ENCODE assay signal across 7 mouse cellular contexts in the genomic region with DNA sequence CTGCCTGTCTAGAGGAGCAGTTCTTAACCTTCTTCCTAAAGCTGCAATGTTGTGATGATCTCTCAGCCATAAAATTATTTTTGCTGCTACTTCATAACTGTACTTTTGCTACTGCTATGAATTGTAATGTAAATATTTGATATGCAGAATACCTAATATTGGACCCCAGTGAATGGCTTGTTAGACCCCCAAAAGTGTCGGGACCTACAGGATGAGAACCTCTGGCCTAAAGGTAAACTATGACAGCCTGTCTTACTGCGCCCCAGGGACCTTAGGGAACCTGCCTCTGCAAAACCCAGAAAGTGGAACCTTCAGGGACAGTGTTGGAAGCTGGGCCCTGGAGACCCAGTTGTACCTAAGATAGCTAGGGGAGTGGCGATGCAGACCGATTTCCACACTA. TPM values are rescaled to one million over a fixed set of nuclear protein-coding genes. Genes with fewer than 3 reads are reported as not detected.
DNase-seq lines count a peak whose midpoint lies in the region; ATAC-seq and TF ChIP-seq lines count a peak whose summit lies in the region.

No protein-coding gene starts in this region.

- TF ChIP-seq CTCF in forebrain, postnatal 0 days (IDR thresholded peaks at IDR 0.05; ENCODE audit: low read depth) = no peak
- TF ChIP-seq CTCF in stomach, postnatal 0 days (IDR thresholded peaks at IDR 0.05; ENCODE audit: low read depth) = no peak

- no peak for TF ChIP-seq EP300 in stomach, postnatal 0 days (optimal IDR thresholded peaks at IDR 0.05)

- DNase-seq in forebrain, postnatal 0 days = no peak
- DNase-seq in stomach, postnatal 0 days (ENCODE audit: low spot score) = no peak
- DNase-seq in spleen, adult 18-20 months = no peak
- DNase-seq in frontal cortex, postnatal 14 days (ENCODE audit: low spot score in 2 of 2) = no peak

- H3K27ac ChIP-seq in forebrain, postnatal 0 days (ENCODE audit: low read depth, low read length) = peak overlapping the region; percentile 94
- no peak overlapping the region for H3K27ac ChIP-seq in liver, embryonic 12.5 days
- H3K27ac ChIP-seq in stomach, postnatal 0 days (replicated peaks) = no peak overlapping the region

- H3K36me3 ChIP-seq in megakaryocyte, embryonic 14.5 days (replicated peaks; ENCODE audit: low read length) = no peaks in the 10 kb centered on the region
- H3K36me3 ChIP-seq in forebrain, postnatal 0 days (ENCODE audit: insufficient read depth) = no peaks in the 10 kb centered on the region
- no peaks in the 10 kb centered on the region for H3K36me3 ChIP-seq in liver, embryonic 12.5 days
- H3K36me3 ChIP-seq in stomach, postnatal 0 days (ENCODE audit: control insufficient read depth, insufficient read depth, low read length) = no peaks in the 10 kb centered on the region

- H3K9me3 ChIP-seq in megakaryocyte, embryonic 14.5 days = no peaks in the 10 kb centered on the region
- H3K9me3 ChIP-seq in forebrain, postnatal 0 days (ENCODE audit: low read length) = no peaks in the 10 kb centered on the region
- no peaks in the 10 kb centered on the region for H3K9me3 ChIP-seq in liver, embryonic 12.5 days (replicated peaks)
- H3K9me3 ChIP-seq in stomach, postnatal 0 days (ENCODE audit: control insufficient read depth, low read length) = no peaks in the 10 kb centered on the region

- H3K4me1 ChIP-seq in megakaryocyte, embryonic 14.5 days = peaks cover 68% of the 10 kb centered on the region
- peaks cover 38% of the 10 kb centered on the region for H3K4me1 ChIP-seq in forebrain, postnatal 0 days (ENCODE audit: insufficient read depth)
- H3K4me1 ChIP-seq in liver, embryonic 12.5 days = peaks cover 34% of the 10 kb centered on the region
- 0 out of 2 replicates have a peak, but pooled peaks cover 2% of the 10 kb centered on the region for H3K4me1 ChIP-seq in stomach, postnatal 0 days (replicated peaks; ENCODE audit: control insufficient read depth, insufficient read depth)

- peak overlapping the region; percentile 46 for H3K9ac ChIP-seq in forebrain, postnatal 0 days
- H3K9ac ChIP-seq in liver, embryonic 12.5 days = no peak overlapping the region
- no peak overlapping the region for H3K9ac ChIP-seq in stomach, postnatal 0 days (ENCODE audit: low read length)

- ATAC-seq in megakaryocyte, adult 5-6 weeks (ENCODE audit: poor library complexity, severe bottlenecking) = no peak
- ATAC-seq in forebrain, postnatal 0 days = no peak
- ATAC-seq in liver, embryonic 12.5 days = no peak
- ATAC-seq in stomach, postnatal 0 days (ENCODE audit: low FRiP score, low TSS enrichment) = no peak

- H3K4me2 ChIP-seq in forebrain, postnatal 0 days (ENCODE audit: low read depth) = peak overlapping the region; percentile 71
- peak overlapping the region; percentile 63 for H3K4me2 ChIP-seq in liver, embryonic 12.5 days
- peak overlapping the region; percentile 53 for H3K4me2 ChIP-seq in stomach, postnatal 0 days (replicated peaks; ENCODE audit: low read depth)

- H3K27me3 ChIP-seq in megakaryocyte, embryonic 14.5 days (replicated peaks) = peaks cover 88% of the 10 kb centered on the region
- H3K27me3 ChIP-seq in forebrain, postnatal 0 days (ENCODE audit: insufficient read depth, low read length) = no peaks in the 10 kb centered on the region
- H3K27me3 ChIP-seq in liver, embryonic 12.5 days (replicated peaks) = peaks cover 93% of the 10 kb centered on the region
- no peaks in the 10 kb centered on the region for H3K27me3 ChIP-seq in stomach, postnatal 0 days (ENCODE audit: control insufficient read depth, insufficient read depth, low read length)

- 23% methylated on average over 4 of the region's 4 CpGs for WGBS in forebrain, postnatal 0 days
- WGBS in liver, embryonic 12.5 days (ENCODE audit: insufficient replicate concordance) = 25% methylated on average over 4 of the region's 4 CpGs
- 27% methylated on average over 4 of the region's 4 CpGs for WGBS in stomach, postnatal 0 days

- H3K4me3 ChIP-seq in megakaryocyte, embryonic 14.5 days (replicated peaks) = peak overlapping the region; percentile 84
- H3K4me3 ChIP-seq in forebrain, postnatal 0 days (ENCODE audit: low read depth, low read length) = peak overlapping the region; percentile 35
- H3K4me3 ChIP-seq in liver, embryonic 12.5 days = peak overlapping the region; percentile 35
- peak overlapping the region; percentile 31; the same call in 1 of the 2 replicates for H3K4me3 ChIP-seq in stomach, postnatal 0 days (ENCODE audit: low read depth, low read length)

RNA-seq across cellular contexts. Expression of gene Copz2, which starts 25.6 kb away (rescaled TPM):
- polyA plus RNA-seq in megakaryocyte, embryonic 14.5 days (2012; ENCODE audit: insufficient read depth, low replicate concordance) = 3.4 TPM in 1 of 2 replicates, not detected in the other
- 2.0 and 4.2 TPM in 2 replicates for total RNA-seq in megakaryocyte, adult 5-6 weeks (2015)
- total RNA-seq in megakaryocyte, adult 5-6 weeks (2017) = 0.28 and 0.92 TPM in 2 replicates
- total RNA-seq in forebrain, postnatal 0 days (2014; rRNA removed) = 5.8 and 7.1 TPM in 2 replicates
- polyA plus RNA-seq in forebrain, postnatal 0 days (2015; fragmentation: Nextera tagmentation; extraction: Ambion mirVana) = 14.8 and 14.9 TPM in 2 replicates
- polyA plus RNA-seq in liver, embryonic 12.5 days (2016; fragmentation: Nextera tagmentation; extraction: Ambion mirVana) = 25.6 and 26.7 TPM in 2 replicates
- polyA plus RNA-seq in stomach, postnatal 0 days (2015; fragmentation: Nextera tagmentation; extraction: Ambion mirVana) = 84.7 and 95.1 TPM in 2 replicates

RNA-seq across cellular contexts. Expression of gene Cdk5rap3, which starts 41.0 kb away (rescaled TPM):
- polyA plus RNA-seq in megakaryocyte, embryonic 14.5 days (2012; ENCODE audit: insufficient read depth, low replicate concordance) = 15.3 and 41.6 TPM in 2 replicates
- total RNA-seq in megakaryocyte, adult 5-6 weeks (2015) = 17.5 and 21.1 TPM in 2 replicates
- total RNA-seq in megakaryocyte, adult 5-6 weeks (2017) = 23.9 and 37.3 TPM in 2 replicates
- total RNA-seq in forebrain, postnatal 0 days (2014; rRNA removed) = 54.9 and 57.7 TPM in 2 replicates
- 86.4 and 88.8 TPM in 2 replicates for polyA plus RNA-seq in forebrain, postnatal 0 days (2015; fragmentation: Nextera tagmentation; extraction: Ambion mirVana)
- polyA plus RNA-seq in liver, embryonic 12.5 days (2016; fragmentation: Nextera tagmentation; extraction: Ambion mirVana) = 49.0 and 51.6 TPM in 2 replicates
- polyA plus RNA-seq in stomach, postnatal 0 days (2015; fragmentation: Nextera tagmentation; extraction: Ambion mirVana) = 61.7 and 64.9 TPM in 2 replicates

RNA-seq across cellular contexts. Expression of gene Nfe2l1, which starts 45.5 kb away (rescaled TPM):
- 28.9 and 34.9 TPM in 2 replicates for polyA plus RNA-seq in megakaryocyte, embryonic 14.5 days (2012; ENCODE audit: insufficient read depth, low replicate concordance)
- total RNA-seq in megakaryocyte, adult 5-6 weeks (2015) = 30.0 and 32.6 TPM in 2 replicates
- total RNA-seq in megakaryocyte, adult 5-6 weeks (2017) = 30.2 and 31.1 TPM in 2 replicates
- 46.5 and 57.4 TPM in 2 replicates for total RNA-seq in forebrain, postnatal 0 days (2014; rRNA removed)
- 47.3 and 62.4 TPM in 2 replicates for polyA plus RNA-seq in forebrain, postnatal 0 days (2015; fragmentation: Nextera tagmentation; extraction: Ambion mirVana)
- 26.7 and 32.4 TPM in 2 replicates for polyA plus RNA-seq in liver, embryonic 12.5 days (2016; fragmentation: Nextera tagmentation; extraction: Ambion mirVana)
- 32.4 and 35.6 TPM in 2 replicates for polyA plus RNA-seq in stomach, postnatal 0 days (2015; fragmentation: Nextera tagmentation; extraction: Ambion mirVana)

RNA-seq across cellular contexts. Expression of gene Prr15l, which starts 52.6 kb away (rescaled TPM):
- not detected in 2 replicates for polyA plus RNA-seq in megakaryocyte, embryonic 14.5 days (2012; ENCODE audit: insufficient read depth, low replicate concordance)
- 0.07 TPM in 1 of 2 replicates, not detected in the other for total RNA-seq in megakaryocyte, adult 5-6 weeks (2015)
- 0.16 and 0.29 TPM in 2 replicates for total RNA-seq in megakaryocyte, adult 5-6 weeks (2017)
- not detected in 2 replicates for total RNA-seq in forebrain, postnatal 0 days (2014; rRNA removed)
- 0.11 TPM in 1 of 2 replicates, not detected in the other for polyA plus RNA-seq in forebrain, postnatal 0 days (2015; fragmentation: Nextera tagmentation; extraction: Ambion mirVana)
- 2.4 and 3.2 TPM in 2 replicates for polyA plus RNA-seq in liver, embryonic 12.5 days (2016; fragmentation: Nextera tagmentation; extraction: Ambion mirVana)
- polyA plus RNA-seq in stomach, postnatal 0 days (2015; fragmentation: Nextera tagmentation; extraction: Ambion mirVana) = 112 and 116 TPM in 2 replicates

Comparison
In these comparisons a context has a peak if more than half of its experiments do, and no peak if none do; other contexts are left out.
1. H3K4me3 ChIP-seq: peak in every context shown above with its lines; median percentile 84 in megakaryocyte, embryonic 14.5 days; 35 in forebrain, postnatal 0 days; 35 in liver, embryonic 12.5 days; 31 in stomach, postnatal 0 days.